Mouse (Mus musculus): ENCODE results near the gene Duxbl3.
A peak's percentile ranks its signal among the peaks of the same experiment; 100 is the strongest.
"Not testable (repeated sequence)": the region's sequence is repeated elsewhere in the genome, so short reads cannot be mapped to it uniquely, and the experiment has no call there.

Duxbl3 gene

DNA sequence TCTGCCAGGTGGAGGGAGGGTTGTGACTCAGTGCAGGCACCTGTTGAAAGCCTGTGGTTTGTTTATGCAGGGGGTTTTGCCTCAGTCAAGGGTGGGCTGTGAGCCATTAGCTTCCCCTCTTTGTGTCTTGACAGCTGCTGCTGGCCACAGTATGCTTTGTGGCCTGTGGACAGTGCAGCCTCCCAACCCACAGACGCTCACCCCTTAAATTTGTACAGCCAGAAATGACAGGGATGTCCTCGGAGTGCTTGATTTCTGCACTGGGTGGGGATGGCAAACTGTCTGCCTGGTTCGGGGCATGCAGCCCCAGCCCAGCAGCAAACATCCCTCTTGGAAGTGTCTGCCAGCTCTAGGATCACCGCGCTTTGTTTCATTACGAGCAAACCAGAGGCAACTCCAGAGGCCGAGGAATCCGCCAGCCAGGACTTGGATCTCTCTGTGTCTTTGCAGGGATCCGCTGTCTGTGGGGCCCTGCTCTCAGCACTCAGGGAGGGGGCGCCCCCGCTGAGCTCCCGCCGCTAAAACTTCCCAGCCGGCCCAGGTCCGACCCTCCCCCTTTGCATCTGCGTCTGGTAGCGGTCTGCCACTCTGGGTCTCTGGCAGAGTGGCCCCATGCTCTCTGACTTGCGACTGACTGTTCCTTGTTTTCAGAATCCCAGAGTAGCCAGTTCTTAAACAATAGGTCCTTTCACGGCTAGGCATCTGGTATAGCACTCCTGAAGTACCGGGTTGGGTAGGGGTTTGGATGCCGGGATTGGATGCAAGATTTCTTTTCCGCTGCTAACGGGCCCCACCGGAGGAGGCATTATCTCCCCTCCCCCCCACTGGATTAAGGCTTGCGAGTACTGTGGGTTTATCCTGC is at the start of gene Duxbl3:
Duxbl3 (plus strand) TSS at position 207 of the 862 bp plus-strand sequence.
- DNase-seq (ENCODE audit: extremely low read depth, low read depth): not testable (repeated sequence)

DNA sequence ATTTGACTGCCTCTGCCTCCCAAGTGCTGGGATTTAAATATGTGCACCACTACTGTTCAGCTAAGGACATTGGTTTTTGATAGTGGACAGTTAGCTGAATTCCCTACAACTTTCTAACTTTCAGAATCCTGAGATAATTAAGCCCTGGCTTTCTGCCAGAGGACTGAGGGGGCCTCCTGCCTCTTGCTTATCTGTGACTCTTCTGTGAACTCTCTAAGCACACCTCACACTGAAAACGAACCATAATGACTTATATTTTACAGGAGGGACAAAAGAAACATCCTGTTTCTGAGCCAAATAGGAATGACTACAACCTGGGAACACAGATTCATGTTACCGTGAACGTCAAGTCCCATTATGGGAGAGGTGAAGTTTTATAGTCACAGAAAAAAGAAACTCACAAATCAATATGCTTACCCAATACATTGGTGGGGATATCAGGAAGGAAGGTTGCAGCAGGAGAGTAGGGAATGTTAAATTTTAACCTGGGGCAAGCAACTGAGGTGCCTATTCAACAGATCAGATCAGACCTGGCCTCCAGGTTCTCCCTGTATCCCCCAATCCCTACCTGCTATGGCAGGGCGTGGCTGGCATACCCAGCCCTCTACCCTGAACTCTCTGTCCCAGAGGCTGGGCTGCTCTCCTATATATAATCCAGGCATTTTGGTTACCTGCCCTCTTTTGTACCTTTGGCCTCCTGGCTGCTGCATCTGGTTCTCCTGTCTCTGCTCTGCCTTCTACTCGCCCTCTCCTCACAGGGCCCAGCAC is 41.3 kb upstream of the Duxbl3 start:
- not testable (repeated sequence) for DNase-seq (ENCODE audit: extremely low read depth, low read depth)

DNA sequence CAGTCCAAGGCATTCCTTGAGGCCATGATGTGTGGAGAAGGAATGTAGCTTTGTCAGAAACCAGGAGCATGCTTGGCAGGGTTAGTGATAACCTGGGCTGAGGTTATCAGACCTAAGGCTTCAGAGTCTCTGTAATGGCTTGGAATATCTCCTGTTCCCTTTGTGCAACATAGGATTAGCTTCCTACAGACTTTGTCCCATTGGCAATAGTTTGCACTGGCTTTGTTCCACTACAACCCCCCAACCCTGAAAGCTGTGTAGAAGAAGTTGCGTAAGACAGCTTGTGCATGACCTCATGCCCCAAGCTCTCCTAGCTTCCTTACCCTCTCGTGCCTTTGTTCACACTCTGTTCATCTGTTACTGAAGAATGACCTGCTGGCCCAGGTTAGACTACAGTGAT is 20.6 kb upstream of the Duxbl3 start:
- not testable (repeated sequence) for DNase-seq (ENCODE audit: extremely low read depth, low read depth)

DNA sequence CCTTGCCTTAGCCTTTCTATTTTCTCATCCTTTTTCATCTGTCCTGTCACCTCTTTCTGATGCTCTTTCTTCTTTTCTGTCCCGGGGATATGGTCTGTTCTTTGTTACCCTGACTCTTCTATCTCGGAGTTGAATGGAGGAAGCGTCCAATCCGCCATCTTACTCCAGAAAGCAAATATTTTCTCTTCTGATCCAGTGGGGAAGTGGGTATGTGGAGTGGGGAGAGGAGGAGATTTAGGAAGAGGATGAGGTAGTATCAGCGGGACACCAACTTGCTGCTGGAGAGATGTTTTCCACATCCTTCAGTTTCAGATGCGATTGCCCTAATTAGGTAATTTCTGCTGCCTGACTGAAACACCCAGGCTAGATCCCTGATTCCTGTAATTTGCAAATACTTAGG is 967 bp downstream of the Duxbl3 start:
- DNase-seq (ENCODE audit: extremely low read depth, low read depth): not testable (repeated sequence)

DNA sequence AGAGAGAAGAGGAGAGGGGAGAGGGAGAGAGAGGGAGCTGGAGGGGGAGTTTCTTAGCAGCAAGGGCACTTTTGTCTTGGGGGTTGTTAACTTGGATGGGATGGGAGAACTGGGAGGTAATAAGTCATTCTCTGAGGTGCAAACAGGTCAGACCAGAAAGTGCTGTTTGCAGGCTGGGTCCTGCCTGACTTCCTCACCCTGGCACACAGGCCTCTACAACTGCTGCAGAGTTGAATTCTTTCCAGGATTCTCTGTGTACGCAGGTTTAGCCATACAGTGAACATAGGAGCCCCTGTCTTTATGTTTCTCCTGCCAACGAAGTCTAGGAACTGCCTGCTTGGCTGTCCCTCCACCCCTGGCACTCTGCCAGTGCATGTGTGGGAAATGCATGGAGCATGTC is 29.0 kb downstream of the Duxbl3 start:
- not testable (repeated sequence) for DNase-seq (ENCODE audit: extremely low read depth, low read depth)

DNA sequence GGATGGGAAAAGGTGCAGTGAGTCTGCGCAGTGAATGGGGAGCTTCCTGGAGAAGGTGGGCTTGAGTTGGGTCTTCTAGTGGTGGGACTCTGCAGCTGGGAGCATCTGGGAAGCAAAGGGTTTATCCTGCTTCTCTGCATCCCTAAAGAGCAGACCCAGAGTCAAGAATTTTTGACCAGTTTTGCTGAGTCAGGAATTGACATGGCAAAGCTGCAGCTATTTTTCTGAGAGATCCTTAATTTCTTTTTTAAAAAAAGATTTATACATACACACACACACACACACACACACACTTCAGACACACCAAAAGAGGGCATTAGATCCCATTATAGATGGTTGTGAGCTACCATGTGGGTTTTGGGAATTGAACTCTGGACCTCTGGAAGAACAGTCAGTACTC is 36.1 kb downstream of the Duxbl3 start:
- no peak for DNase-seq (ENCODE audit: extremely low read depth, low read depth)

DNA sequence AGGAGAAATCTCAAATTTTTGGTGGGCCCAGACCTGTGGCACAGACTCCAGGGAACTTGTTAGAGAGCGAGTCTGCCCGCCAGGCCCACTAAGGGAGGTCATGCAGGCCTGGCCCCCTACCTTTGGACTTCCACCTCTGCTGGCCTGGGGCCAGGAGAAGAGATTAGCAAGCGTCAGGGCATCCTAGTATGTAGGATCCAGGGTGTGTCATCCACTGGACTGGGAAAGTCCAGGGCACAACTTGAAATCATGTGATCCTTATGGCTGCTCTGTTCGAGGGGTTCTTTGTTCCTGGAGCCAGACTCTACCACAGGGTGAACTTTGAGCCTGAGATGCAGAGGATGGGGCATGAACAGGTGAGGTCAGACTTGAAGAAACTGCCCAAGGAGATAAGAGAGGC is 39.3 kb downstream of the Duxbl3 start:
- DNase-seq (ENCODE audit: extremely low read depth, low read depth): no peak

DNA sequence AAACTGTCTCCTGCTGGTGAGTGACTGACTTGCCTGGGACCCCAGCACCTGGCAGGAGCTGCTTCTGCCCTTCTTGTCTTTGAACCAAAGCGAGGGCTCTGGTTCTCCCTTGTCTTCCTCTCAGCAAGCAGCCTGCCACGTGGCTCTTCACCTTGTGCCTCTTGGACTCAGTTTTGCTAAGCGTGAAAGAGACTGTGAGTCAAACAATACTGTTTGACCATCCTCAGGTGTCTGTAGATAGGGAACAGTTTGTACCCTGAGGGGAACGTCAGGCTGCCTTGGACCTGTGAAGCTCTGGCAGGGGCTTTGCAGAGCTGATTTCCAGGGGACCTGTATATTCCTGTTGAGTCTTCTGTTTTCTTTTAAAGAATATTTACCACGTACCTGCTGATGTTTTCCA is 39.7 kb downstream of the Duxbl3 start:
- no peak for DNase-seq (ENCODE audit: extremely low read depth, low read depth)

DNA sequence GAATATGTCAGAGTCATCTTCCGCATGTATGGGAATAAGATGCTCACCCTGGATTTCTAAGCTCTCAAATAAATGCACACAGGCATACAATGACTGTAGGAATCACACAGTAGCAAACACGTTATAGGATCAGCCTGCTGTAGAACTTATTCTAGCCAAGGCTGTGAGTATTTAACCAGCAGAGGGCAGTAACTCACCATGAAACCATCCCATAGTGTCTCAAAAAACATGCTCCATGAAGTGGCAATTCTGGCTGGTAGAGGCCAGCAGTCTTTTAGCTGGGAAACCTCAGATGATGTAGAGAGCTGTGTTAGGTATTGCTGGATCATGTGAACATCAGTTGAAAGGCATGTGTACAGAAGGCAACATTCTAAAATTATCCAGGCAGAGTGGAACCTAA is 45.3 kb downstream of the Duxbl3 start:
- peak; percentile 34 for DNase-seq (ENCODE audit: extremely low read depth, low read depth)

DNA sequence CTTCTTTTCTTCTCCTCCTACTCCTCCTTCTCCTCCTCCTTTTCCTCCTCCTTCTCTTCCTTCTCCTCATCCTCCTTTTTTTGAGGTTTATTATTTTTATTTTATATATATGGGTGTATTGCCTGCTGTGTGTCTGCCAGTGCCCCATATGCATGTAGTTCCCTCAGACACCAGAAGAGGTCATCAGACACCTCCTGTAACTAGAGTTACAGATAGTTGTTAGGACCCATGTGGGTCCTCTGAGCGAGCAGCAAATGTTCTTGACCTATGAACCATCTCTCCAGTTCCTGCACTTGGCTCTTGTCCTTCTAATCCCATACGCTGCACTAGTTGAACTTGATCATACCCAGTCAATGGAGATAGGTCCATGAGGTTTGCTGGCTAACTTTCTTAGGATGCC is 48.3 kb downstream of the Duxbl3 start:
- peak; percentile 33 for DNase-seq (ENCODE audit: extremely low read depth, low read depth)

DNA sequence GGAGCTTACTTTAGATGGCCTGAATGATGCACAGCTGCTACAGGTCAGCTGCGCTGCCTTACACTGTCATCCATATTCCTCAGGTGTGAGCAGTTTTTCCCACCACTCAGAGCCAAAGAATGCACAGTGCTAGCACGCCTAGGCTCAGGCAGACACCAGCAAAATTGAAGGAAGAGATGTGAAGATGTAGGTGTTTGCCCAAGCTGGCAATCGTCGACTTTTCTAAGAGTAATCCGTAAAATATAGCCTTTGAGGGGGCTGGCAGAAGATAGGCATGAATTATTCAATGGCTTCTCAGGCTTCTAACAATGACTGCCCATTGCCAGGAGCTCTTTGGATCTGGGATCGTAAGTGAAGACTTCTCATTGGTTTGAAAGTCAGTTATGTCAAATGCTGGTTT is 51.1 kb downstream of the Duxbl3 start:
- no peak for DNase-seq (ENCODE audit: extremely low read depth, low read depth)

DNA sequence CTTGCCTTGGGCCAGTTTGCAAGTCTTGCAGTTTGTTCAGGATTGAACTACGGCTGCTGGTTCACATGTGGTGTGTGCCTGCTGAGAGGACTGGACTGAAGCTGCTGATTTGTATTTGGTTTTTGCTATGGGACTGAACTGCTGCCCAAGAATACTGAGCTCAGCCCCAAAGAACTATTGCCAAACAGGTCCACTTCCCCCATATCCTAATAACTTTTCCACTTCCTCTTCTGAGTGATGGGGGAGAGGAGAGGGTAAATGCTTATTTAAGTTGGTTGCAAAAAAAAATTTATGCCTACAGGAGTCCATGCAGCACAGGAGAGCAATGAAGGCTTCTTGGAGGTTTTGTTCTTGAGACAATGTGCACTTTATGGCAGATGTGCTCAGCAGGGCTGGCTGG is 51.7 kb downstream of the Duxbl3 start:
- no peak for DNase-seq (ENCODE audit: extremely low read depth, low read depth)

DNA sequence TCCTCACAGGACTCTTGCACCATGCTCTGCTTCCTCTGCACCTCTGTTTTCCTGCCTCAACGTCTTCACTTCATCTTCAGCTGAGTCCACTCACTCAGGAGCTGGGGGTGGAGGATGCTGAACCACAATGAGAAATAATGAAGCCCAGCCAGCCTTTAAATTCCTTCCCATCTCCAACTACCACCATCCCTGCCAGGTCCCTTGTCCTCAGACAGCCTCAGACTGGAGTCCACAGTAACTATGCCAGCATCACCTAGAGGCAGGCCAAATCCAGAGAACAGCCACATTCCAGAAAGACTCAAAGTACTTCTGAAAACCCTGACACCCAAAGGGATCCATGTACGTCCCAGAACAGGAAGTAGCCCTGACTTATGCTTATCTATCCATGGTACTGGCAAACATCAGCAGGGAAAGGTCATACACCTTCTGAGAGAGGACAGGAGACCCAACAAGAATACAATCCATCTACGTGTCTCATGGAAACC is 58.5 kb downstream of the Duxbl3 start:
- no peak for DNase-seq (ENCODE audit: extremely low read depth, low read depth)

Measured in MEL-GATA-1-ER (cell line).